8 mouse cellular contexts compared by ENCODE assay signal in the genomic region with DNA sequence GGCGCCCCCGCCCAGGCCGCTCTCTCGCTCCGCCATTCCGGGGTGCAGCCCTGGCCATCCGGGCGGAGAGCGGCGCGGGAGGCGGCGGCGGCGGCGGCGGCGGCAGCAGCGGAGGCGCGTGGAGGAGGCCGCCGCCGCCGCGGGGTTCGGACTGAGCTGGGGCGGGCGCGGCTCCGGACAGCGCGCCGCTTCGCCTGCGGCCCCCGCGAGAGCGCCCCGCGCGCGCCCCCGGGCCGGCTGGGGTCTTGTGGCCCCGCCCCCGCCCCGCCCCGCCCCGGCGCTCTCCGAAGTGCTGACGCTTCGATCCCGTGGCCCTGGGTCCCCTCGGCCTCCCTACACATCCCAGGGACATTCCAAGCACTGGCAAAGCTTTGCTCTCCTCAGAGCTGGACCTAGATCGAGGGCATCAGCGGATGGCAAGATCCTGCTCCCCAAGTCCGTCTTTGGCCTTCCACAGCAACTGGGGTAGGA. TPM values are rescaled to one million over a fixed set of nuclear protein-coding genes. Genes with fewer than 3 reads are reported as not detected.
A peak's percentile ranks its signal among the peaks of the same experiment; 100 is the strongest.
DNase-seq lines count a peak whose midpoint lies in the region; ATAC-seq and TF ChIP-seq lines count a peak whose summit lies in the region.

A gene (minus strand): TSS at position 173 of the 471 bp plus-strand sequence.

- H3K4me1 ChIP-seq in heart, embryonic 10.5 days: peaks cover 12% of the 10 kb centered on the region
- peaks cover 0 to 3% of the 10 kb centered on the region in 2 experiments; a peak in 1 of 4 replicates for H3K4me1 ChIP-seq in ES-E14 (ENCODE audit: control insufficient read depth in 2 of 2, insufficient read depth in 2 of 2, low read length in 2 of 2, poor library complexity in 1 of 2)
- no peaks in the 10 kb centered on the region for H3K4me1 ChIP-seq in heart, postnatal 0 days (ENCODE audit: control insufficient read depth, insufficient read depth)
- H3K4me1 ChIP-seq in limb, embryonic 12.5 days (replicated peaks): peaks cover 8% of the 10 kb centered on the region; the same call in 1 of the 2 replicates
- peaks cover 20% of the 10 kb centered on the region for H3K4me1 ChIP-seq in neural tube, embryonic 14.5 days (ENCODE audit: control insufficient read depth, insufficient read depth, low read length)

- H3K4me3 ChIP-seq in heart, embryonic 10.5 days: peak within 1 kb of the TSS; percentile 74
- H3K4me3 ChIP-seq in ES-E14 (ENCODE audit: insufficient read depth in 1 of 2, low read depth in 1 of 2, low read length in 2 of 2, poor library complexity in 1 of 2, severe bottlenecking in 1 of 2): peak within 1 kb of the TSS; percentile 71 to 85
- peak within 1 kb of the TSS; percentile 54 for H3K4me3 ChIP-seq in heart, postnatal 0 days (ENCODE audit: low read depth, low read length)
- peak within 1 kb of the TSS; percentile 68 for H3K4me3 ChIP-seq in limb, embryonic 12.5 days (replicated peaks)
- peak within 1 kb of the TSS; percentile 83 for H3K4me3 ChIP-seq in neural tube, embryonic 14.5 days (ENCODE audit: low read depth, low read length)

- no peak for TF ChIP-seq EP300 in heart, postnatal 0 days (IDR thresholded peaks at IDR 0.05; ENCODE audit: low read depth)

- in situ Hi-C loops in ES-E14 (cut with MboI; ENCODE audit: low sequenced_read_pairs in 2 of 2, unreplicated experiment in 2 of 2): no loop called here

- peaks cover 45% of the 10 kb centered on the region for H3K27me3 ChIP-seq in heart, embryonic 10.5 days (ENCODE audit: insufficient read depth, poor library complexity, severe bottlenecking)
- peaks cover 9% of the 10 kb centered on the region for H3K27me3 ChIP-seq in heart, postnatal 0 days (ENCODE audit: control insufficient read depth, insufficient read depth, low read length)
- H3K27me3 ChIP-seq in limb, embryonic 12.5 days: peaks cover 34% of the 10 kb centered on the region
- H3K27me3 ChIP-seq in neural tube, embryonic 14.5 days (ENCODE audit: control insufficient read depth, insufficient read depth, low read length): no peaks in the 10 kb centered on the region

- H3K27ac ChIP-seq in heart, embryonic 10.5 days: peak within 1 kb of the TSS; percentile 59; the same call in 1 of the 2 replicates
- H3K27ac ChIP-seq in ES-E14 (ENCODE audit: insufficient read depth, low read depth, low read length, poor library complexity, severe bottlenecking): no peak within 1 kb of the TSS
- no peak within 1 kb of the TSS for H3K27ac ChIP-seq in heart, postnatal 0 days (ENCODE audit: low read depth)
- no peak within 1 kb of the TSS for H3K27ac ChIP-seq in limb, embryonic 12.5 days
- H3K27ac ChIP-seq in neural tube, embryonic 14.5 days (ENCODE audit: low read depth, low read length): peak within 1 kb of the TSS; percentile 56

- 6% methylated on average over 46 of the region's 59 CpGs for WGBS in heart, embryonic 10.5 days
- 7% methylated on average over 29 of the region's 59 CpGs for WGBS in heart, postnatal 0 days
- WGBS in limb, embryonic 12.5 days: 2% methylated on average over 48 of the region's 59 CpGs
- WGBS in neural tube, embryonic 14.5 days: 1% methylated on average over 48 of the region's 59 CpGs

- TF ChIP-seq CTCF in heart, postnatal 0 days (IDR thresholded peaks at IDR 0.05; ENCODE audit: low read depth): no peak

- no peaks in the 10 kb centered on the region for H3K9me3 ChIP-seq in heart, embryonic 10.5 days
- no peaks in the 10 kb centered on the region for H3K9me3 ChIP-seq in ES-E14 (ENCODE audit: control insufficient read depth, insufficient read depth, low read depth, low read length)
- H3K9me3 ChIP-seq in heart, postnatal 0 days (replicated peaks; ENCODE audit: control insufficient read depth, low read length): no peaks in the 10 kb centered on the region
- no peaks in the 10 kb centered on the region for H3K9me3 ChIP-seq in limb, embryonic 12.5 days
- H3K9me3 ChIP-seq in neural tube, embryonic 14.5 days (ENCODE audit: control insufficient read depth, low read length): no peaks in the 10 kb centered on the region

- peaks cover 26% of the 10 kb centered on the region for H3K36me3 ChIP-seq in heart, embryonic 10.5 days
- H3K36me3 ChIP-seq in ES-E14 (ENCODE audit: control insufficient read depth, insufficient read depth, low read length, poor library complexity, severe bottlenecking): peaks cover 12% of the 10 kb centered on the region
- peaks cover 23% of the 10 kb centered on the region for H3K36me3 ChIP-seq in heart, postnatal 0 days (replicated peaks; ENCODE audit: control insufficient read depth, insufficient read depth, low read length)
- H3K36me3 ChIP-seq in limb, embryonic 12.5 days: peaks cover 31% of the 10 kb centered on the region
- H3K36me3 ChIP-seq in neural tube, embryonic 14.5 days (ENCODE audit: control insufficient read depth, insufficient read depth, low read length): no peaks in the 10 kb centered on the region

- H3K9ac ChIP-seq in ES-E14 (ENCODE audit: insufficient read depth, low read depth, low read length, poor library complexity, severe bottlenecking): peak within 1 kb of the TSS; percentile 80
- peak within 1 kb of the TSS; percentile 38 for H3K9ac ChIP-seq in heart, postnatal 0 days (replicated peaks; ENCODE audit: low read depth, low read length)
- H3K9ac ChIP-seq in limb, embryonic 12.5 days (replicated peaks): peak within 1 kb of the TSS; percentile 66
- H3K9ac ChIP-seq in neural tube, embryonic 14.5 days (replicated peaks; ENCODE audit: low read depth, low read length): peak within 1 kb of the TSS; percentile 84

- ATAC-seq in heart, postnatal 0 days (ENCODE audit: insufficient read depth, low read depth): peak; percentile 72
- peak; percentile 72; the same call in 1 of the 2 replicates for ATAC-seq in limb, embryonic 12.5 days (ENCODE audit: insufficient number of reproducible peaks, insufficient read depth, low FRiP score, low TSS enrichment, low read depth)
- peak; percentile 68 for ATAC-seq in neural tube, embryonic 14.5 days (ENCODE audit: low read depth)
- ATAC-seq in megakaryocyte-erythroid progenitor cell, adult 5-6 weeks (replicated peaks; ENCODE audit: low FRiP score, low TSS enrichment, poor library complexity, severe bottlenecking): no peak

- peak within 1 kb of the TSS; percentile 79 for H3K4me2 ChIP-seq in heart, postnatal 0 days (ENCODE audit: low read depth, low read length)
- peak within 1 kb of the TSS; percentile 90 for H3K4me2 ChIP-seq in limb, embryonic 12.5 days
- peak within 1 kb of the TSS; percentile 57 for H3K4me2 ChIP-seq in neural tube, embryonic 14.5 days (ENCODE audit: low read depth, low read length)

- no peak for DNase-seq in heart, embryonic 10.5 days (ENCODE audit: low spot score)
- DNase-seq in heart, adult 18-20 months: no peak
- no peak for DNase-seq in ES-E14 (ENCODE audit: low read depth, low spot score)
- peak; percentile 78 for DNase-seq in cerebellum, postnatal 10 days
- DNase-seq in heart, postnatal 0 days (ENCODE audit: low spot score): no peak

TF ChIP-seq in ES-E14, 5 proteins besides CTCF, POLR2A, EP300 and RAD21:
- TF ChIP-seq CHD2 (IDR thresholded peaks at IDR 0.05; ENCODE audit: low read depth, low read length) (no peak), ZC3H11A (IDR thresholded peaks at IDR 0.05; ENCODE audit: borderline replicate concordance, low read depth, low read length) (no peak), ZNF384 (IDR thresholded peaks at IDR 0.05; ENCODE audit: low read depth, low read length) (no peak), MAFK (IDR thresholded peaks at IDR 0.05; ENCODE audit: insufficient read depth, low read depth, low read length) (no peak), HCFC1 (IDR thresholded peaks at IDR 0.05; ENCODE audit: borderline replicate concordance, insufficient read depth, low read length) (no peak)

RNA-seq across cellular contexts. Expression of the gene that starts here (rescaled TPM):
- polyA plus RNA-seq in heart, embryonic 10.5 days (2016; fragmentation: Nextera tagmentation; extraction: Ambion mirVana): 7.5 and 18.2 TPM in 2 replicates
- total RNA-seq in heart, adult 18-20 months (2021): 1 to 10 TPM; 3.2 to 3.7 TPM
- 10.1 and 11.6 TPM in 2 replicates for total RNA-seq in ES-E14 (2012; rRNA removed)
- total RNA-seq in heart, postnatal 0 days (2014; rRNA removed; ENCODE audit: low replicate concordance): 5.6 and 8.4 TPM in 2 replicates
- polyA plus RNA-seq in heart, postnatal 0 days (2015; fragmentation: Nextera tagmentation; extraction: Ambion mirVana): 2.7 and 3.1 TPM in 2 replicates
- polyA plus RNA-seq in limb, embryonic 12.5 days (2016; fragmentation: Nextera tagmentation; extraction: Ambion mirVana): 29.4 and 34.8 TPM in 2 replicates
- 51.8 and 64.3 TPM in 2 replicates for polyA plus RNA-seq in neural tube, embryonic 14.5 days (2014; fragmentation: Nextera tagmentation; extraction: Ambion mirVana)
- not detected in 2 replicates for total RNA-seq in megakaryocyte-erythroid progenitor cell, adult 5-6 weeks (2014; fragmentation: Nextera tagmentation)
- total RNA-seq in megakaryocyte-erythroid progenitor cell, adult 5-6 weeks (2017): not detected in 2 replicates

Comparison
In these comparisons a context has a peak if more than half of its experiments do, and no peak if none do; other contexts are left out.
1. H3K27ac ChIP-seq: peak in heart, embryonic 10.5 days (single experiment) and neural tube, embryonic 14.5 days (single experiment); none in ES-E14 (single experiment), heart, postnatal 0 days (single experiment) and limb, embryonic 12.5 days (single experiment).
2. DNase-seq: peak in cerebellum, postnatal 10 days (2 of 2); none in heart, embryonic 10.5 days (single experiment), heart, adult 18-20 months (0 of 2), ES-E14 (single experiment) and heart, postnatal 0 days (single experiment).
3. Peak in every context shown above with its lines, with median percentiles within 50 percentile points of each other: H3K4me3 ChIP-seq, H3K9ac ChIP-seq and H3K4me2 ChIP-seq.